Mouse (Mus musculus): ENCODE measurements around the gene Mettl21a. TPM values are rescaled to one million over a fixed set of nuclear protein-coding genes. Genes with fewer than 3 reads are reported as not detected.

The Mettl21a gene
- total and polyA plus RNA-seq, 3 experiments = 18.4 to 38.8 (median 25.7) TPM

- H3K4me3 ChIP-seq (replicated peaks in 1 of 3; ENCODE audit: low read depth in 2 of 3, low read length in 2 of 3, poor library complexity in 1 of 3) = no peak overlapping the region
- no peak for DNase-seq (ENCODE audit: extremely low read depth)
- no peak overlapping the region for H3K27ac ChIP-seq (ENCODE audit: insufficient read depth, low read depth)
- H3K4me2 ChIP-seq (ENCODE audit: insufficient read depth, low read depth, poor library complexity, severe bottlenecking) = no peak overlapping the region
- no peaks in the 10 kb centered on the region for H3K9me3 ChIP-seq (replicated peaks; ENCODE audit: low read length)
- H3K4me1 ChIP-seq (ENCODE audit: control insufficient read depth in 1 of 2, insufficient read depth in 2 of 2) = 0 out of 4 replicates have a peak, but pooled peaks cover 0 to 3% of the 10 kb centered on the region in 2 experiments
- dilution Hi-C loops (cut with MboI; ENCODE audit: extremely low pct_ligation_motif_present, extremely low pct_unique_long_range_greater_than_20kb, low sequenced_read_pairs) = no loop called here
- H3K79me2 ChIP-seq (replicated peaks; ENCODE audit: control insufficient read depth, extremely low read depth, insufficient read depth, poor library complexity, severe bottlenecking) = no peaks in the 10 kb centered on the region
- no peaks in the 10 kb centered on the region for H3K36me3 ChIP-seq (replicated peaks in 1 of 2; ENCODE audit: control insufficient read depth in 1 of 2, insufficient read depth in 1 of 2, low read length in 1 of 2)
- no peaks in the 10 kb centered on the region for H3K27me3 ChIP-seq (replicated peaks)
- no peak overlapping the region for H3K9ac ChIP-seq (ENCODE audit: insufficient read depth, low read depth)
- in situ Hi-C loops (cut with MboI; ENCODE audit: low pct_ligation_motif_present, low pct_unique_long_range_greater_than_20kb, low sequenced_read_pairs) = no loop called here
- no peak for TF ChIP-seq NELFE (IDR thresholded peaks at IDR 0.05; ENCODE audit: low read depth, low read length)
- no peak for TF ChIP-seq RAD21 (IDR thresholded peaks at IDR 0.05; ENCODE audit: low read depth, low read length)
- TF ChIP-seq BHLHE40 (IDR thresholded peaks at IDR 0.05; ENCODE audit: low read depth, low read length) = no peak
- no peak for TF ChIP-seq CTCF (conservative IDR thresholded peaks at IDR 0.05 in 1 of 2, IDR thresholded peaks at IDR 0.05 in 1 of 2; ENCODE audit: low read depth in 2 of 2, low read length in 2 of 2)
- no peak for TF ChIP-seq JUN (IDR thresholded peaks at IDR 0.05; ENCODE audit: insufficient read depth, low read depth, low read length)
- no peak for TF ChIP-seq ETS1 (conservative IDR thresholded peaks at IDR 0.05; ENCODE audit: low read depth, low read length)
- TF ChIP-seq TBP (conservative IDR thresholded peaks at IDR 0.05; ENCODE audit: low read depth, low read length) = no peak
- no peak for TF ChIP-seq PAX5 (IDR thresholded peaks at IDR 0.05; ENCODE audit: low read length)
- TF ChIP-seq MXI1 (IDR thresholded peaks at IDR 0.05; ENCODE audit: low read depth, low read length) = no peak
- TF ChIP-seq ZMIZ1 (IDR thresholded peaks at IDR 0.05; ENCODE audit: low read depth, low read length) = no peak
- no peak for TF ChIP-seq POLR2A (IDR thresholded peaks at IDR 0.05; ENCODE audit: low read depth, low read length)
- TF ChIP-seq MAX (IDR thresholded peaks at IDR 0.05; ENCODE audit: low read length) = no peak
- TF ChIP-seq CHD1 (IDR thresholded peaks at IDR 0.05; ENCODE audit: low read depth, low read length) = no peak
- no peak for TF ChIP-seq EP300 (IDR thresholded peaks at IDR 0.05; ENCODE audit: low read length)
- no peak for TF ChIP-seq MAZ (IDR thresholded peaks at IDR 0.05; ENCODE audit: low read depth, low read length)
These were observed 16.2 kb upstream of the Mettl21a start for GRCm38 (mm10) chr1:64633237-64633636.

- no peaks in the 10 kb centered on the region for H3K36me3 ChIP-seq (replicated peaks in 1 of 2; ENCODE audit: control insufficient read depth in 1 of 2, insufficient read depth in 1 of 2, low read length in 1 of 2)
- H3K9ac ChIP-seq (ENCODE audit: insufficient read depth, low read depth) = no peak overlapping the region
- H3K9me3 ChIP-seq (replicated peaks; ENCODE audit: low read length) = no peaks in the 10 kb centered on the region
- H3K4me2 ChIP-seq (ENCODE audit: insufficient read depth, low read depth, poor library complexity, severe bottlenecking) = no peak overlapping the region
- TF ChIP-seq CHD1 (IDR thresholded peaks at IDR 0.05; ENCODE audit: low read depth, low read length) (no peak), MAZ (IDR thresholded peaks at IDR 0.05; ENCODE audit: low read depth, low read length) (no peak), MEF2A (IDR thresholded peaks at IDR 0.05; ENCODE audit: borderline replicate concordance, low read depth, low read length) (no peak), TCF12 (IDR thresholded peaks at IDR 0.05; ENCODE audit: low read depth, low read length) (no peak), PAX5 (IDR thresholded peaks at IDR 0.05; ENCODE audit: low read length) (no peak)
- dilution Hi-C loops (cut with MboI; ENCODE audit: extremely low pct_ligation_motif_present, extremely low pct_unique_long_range_greater_than_20kb, low sequenced_read_pairs) = no loop called here
- H3K27ac ChIP-seq (ENCODE audit: insufficient read depth, low read depth) = no peak overlapping the region
- no peak overlapping the region for H3K4me3 ChIP-seq (replicated peaks in 1 of 3; ENCODE audit: low read depth in 2 of 3, low read length in 2 of 3, poor library complexity in 1 of 3)
- no peaks in the 10 kb centered on the region for H3K27me3 ChIP-seq (replicated peaks)
- 0 out of 4 replicates have a peak, but pooled peaks cover 0 to 3% of the 10 kb centered on the region in 2 experiments for H3K4me1 ChIP-seq (ENCODE audit: control insufficient read depth in 1 of 2, insufficient read depth in 2 of 2)
- no peak for DNase-seq (ENCODE audit: extremely low read depth)
- no peaks in the 10 kb centered on the region for H3K79me2 ChIP-seq (replicated peaks; ENCODE audit: control insufficient read depth, extremely low read depth, insufficient read depth, poor library complexity, severe bottlenecking)
- in situ Hi-C loops (cut with MboI; ENCODE audit: low pct_ligation_motif_present, low pct_unique_long_range_greater_than_20kb, low sequenced_read_pairs) = no loop called here
These were observed 14.5 kb upstream of the Mettl21a start for GRCm38 (mm10) chr1:64631526-64631925.

Data from CH12.LX (cell line).